Mouse (Mus musculus) embryo, embryonic 9.5 days (tissue): ENCODE measurements around the gene Rnf214.
A peak's percentile ranks its signal among the peaks of the same experiment; 100 is the strongest.

Experiments
- DNase-seq: peaks from one replicate; pipeline ENCODE4 v3.0.0-alpha.2; 2017; ENCODE audit errors: extremely low spot score

The Rnf214 gene

GRCm38 (mm10) chr9:45906355-45907077, at the start of gene Rnf214, which contains the start of gene Pcsk7:
Rnf214 (minus strand) TSS chr9:45906911.
Pcsk7 (plus strand) TSS chr9:45906497.
- peak; percentile 89 for DNase-seq

- DNase-seq, result peak; percentile 87
These were observed 48.6 kb upstream of the Rnf214 start, which contains the start of gene Sidt2 for GRCm38 (mm10) chr9:45955107-45955963. Sidt2 (minus strand) TSS chr9:45955258.

GRCm38 (mm10) chr9:45954294-45955106, 47.8 kb upstream of the Rnf214 start:
- no peak for DNase-seq

- no peak for DNase-seq
These were observed 47.0 kb upstream of the Rnf214 start for GRCm38 (mm10) chr9:45953511-45954293.

- DNase-seq, result no peak
These were observed 46.2 kb upstream of the Rnf214 start for GRCm38 (mm10) chr9:45952890-45953289.

GRCm38 (mm10) chr9:45952057-45952456, 45.3 kb upstream of the Rnf214 start:
- no peak for DNase-seq

- DNase-seq, result no peak
These were observed 40.1 kb upstream of the Rnf214 start for GRCm38 (mm10) chr9:45946872-45947183.

GRCm38 (mm10) chr9:45946182-45946871, 39.6 kb upstream of the Rnf214 start:
- DNase-seq, result no peak

GRCm38 (mm10) chr9:45945721-45946120, 39.0 kb upstream of the Rnf214 start:
- no peak for DNase-seq

- DNase-seq, result no peak
These were observed 38.0 kb upstream of the Rnf214 start for GRCm38 (mm10) chr9:45944506-45945400.

- no peak for DNase-seq
These were observed 37.2 kb upstream of the Rnf214 start for GRCm38 (mm10) chr9:45943628-45944505.

GRCm38 (mm10) chr9:45942916-45943315, 36.2 kb upstream of the Rnf214 start:
- DNase-seq, result no peak

- no peak for DNase-seq
These were observed 35.8 kb upstream of the Rnf214 start for GRCm38 (mm10) chr9:45942464-45942863.

GRCm38 (mm10) chr9:45941329-45941888, 34.7 kb upstream of the Rnf214 start:
- DNase-seq, result no peak

- no peak for DNase-seq
These were observed 33.1 kb upstream of the Rnf214 start for GRCm38 (mm10) chr9:45939794-45940193.

- no peak for DNase-seq
These were observed 32.4 kb upstream of the Rnf214 start for GRCm38 (mm10) chr9:45938952-45939637.

- DNase-seq, result no peak
These were observed 31.4 kb upstream of the Rnf214 start for GRCm38 (mm10) chr9:45938088-45938487.

GRCm38 (mm10) chr9:45936883-45937282, 30.2 kb upstream of the Rnf214 start:
- DNase-seq, result peak; percentile 55
